Mouse (Mus musculus) liver, embryonic 14.5 days (tissue): ENCODE results near the gene Faim2. TPM values are rescaled to one million over a fixed set of nuclear protein-coding genes. Genes with fewer than 3 reads are reported as not detected.
A peak's percentile ranks its signal among the peaks of the same experiment; 100 is the strongest.

Experiments
- ATAC-seq: fragments of 200-750 bp; cut with Nextera tagmentation; 2 replicates; pipeline ENCODE4 v1.8.0; 2017; ENCODE audit warnings: moderate number of reproducible peaks, mild to moderate bottlenecking, moderate library complexity; ENCODE audit not compliant: insufficient read depth
- DNase-seq, 3 experiments: peaks; one replicate each; pipeline ENCODE4 v3.0.0-alpha.2; 2012 to 2013; ENCODE audit warnings: low read depth in 3 of 3, low spot score in 3 of 3
- H3K27ac ChIP-seq: fragments of 300-500 bp; sonication (generic); 2 replicates; pipeline ENCODE4 v1.5.1; 2014; ENCODE audit warnings: moderate library complexity, mild to moderate bottlenecking, control low read depth, inconsistent platforms
- H3K27me3 ChIP-seq: fragments of 300-500 bp; sonication (generic); 2 replicates; pipeline ENCODE4 v1.6.1; 2014; ENCODE audit warnings: mild to moderate bottlenecking, low read length, moderate library complexity; ENCODE audit not compliant: control insufficient read depth, insufficient read depth
- H3K36me3 ChIP-seq: fragments of 300-500 bp; sonication (generic); replicated peaks from 2 replicates; pipeline ENCODE4 v1.6.1; 2014; ENCODE audit warnings: low read depth; ENCODE audit not compliant: control insufficient read depth, insufficient read depth
- H3K4me1 ChIP-seq, 2 experiments: fragments of 200-500 bp in 1 of 2; fragments of 300-500 bp in 1 of 2; sonication (generic) in 1 of 2; replicated peaks; 2 replicates each; pipeline ENCODE4 v1.6.1; 2012 to 2014; ENCODE audit warnings: antibody characterized with exemption in 1 of 2, inconsistent platforms in 1 of 2, low read length in 1 of 2; ENCODE audit not compliant: control insufficient read depth in 2 of 2, insufficient read depth in 2 of 2
- H3K4me2 ChIP-seq: fragments of 300-500 bp; sonication (generic); 2 replicates; pipeline ENCODE4 v1.6.1; 2014; ENCODE audit warnings: low read depth, mild to moderate bottlenecking, control low read depth, moderate library complexity
- H3K4me3 ChIP-seq, 2 experiments: fragments of 200-500 bp in 1 of 2; fragments of 300-500 bp in 1 of 2; sonication (generic) in 1 of 2; 2 replicates each; pipeline ENCODE4 v1.5.1; 2012 to 2014; ENCODE audit warnings: low read depth in 2 of 2, low read length in 2 of 2, mild to moderate bottlenecking in 2 of 2, control low read depth in 1 of 2, inconsistent platforms in 1 of 2, moderate library complexity in 1 of 2; ENCODE audit not compliant: insufficient read depth in 1 of 2
- H3K9ac ChIP-seq: fragments of 300-500 bp; sonication (generic); replicated peaks from 2 replicates; pipeline ENCODE4 v1.6.1; 2014; ENCODE audit warnings: mild to moderate bottlenecking, control low read depth, moderate library complexity
- H3K9me3 ChIP-seq: fragments of 300-500 bp; sonication (generic); 2 replicates; pipeline ENCODE4 v1.6.1; 2016; ENCODE audit warnings: low read length, mixed read lengths; ENCODE audit not compliant: control insufficient read depth
- CTCF ChIP-seq: IDR thresholded peaks from 2 replicates; pipeline ENCODE4 v1.5.1; 2016; ENCODE audit warnings: antibody characterized with exemption, low read depth, control low read depth
- EP300 ChIP-seq: IDR thresholded peaks from 2 replicates; pipeline ENCODE4 v1.6.1; 2016; ENCODE audit warnings: antibody characterized with exemption, low read depth
- WGBS: fragments of 180-500 bp; shearing (Covaris S2); extraction: QIAGEN DNeasy Blood & Tissue Kit; methylation state at CpG from one replicate; pipeline ENCODE4 v1.1.7; 2014; ENCODE audit not compliant: insufficient replicate concordance; 5-methylcytosine and 5-hydroxymethylcytosine counted together
- polyA plus RNA-seq, 2 experiments: library from polyadenylated mRNA; depleted of rRNA in 1 of 2; stranded (reverse) in 1 of 2; unstranded in 1 of 2; fragments of >200 nt; fragmentation: Nextera tagmentation in 1 of 2; extraction: Ambion mirVana in 1 of 2; gene quantifications; 2 replicates each; pipeline versions ENCODE4 v1.2.1 to v1.2.3; 2012 to 2014

Faim2 gene
- polyA plus RNA-seq, 2 experiments: not detected

DNA sequence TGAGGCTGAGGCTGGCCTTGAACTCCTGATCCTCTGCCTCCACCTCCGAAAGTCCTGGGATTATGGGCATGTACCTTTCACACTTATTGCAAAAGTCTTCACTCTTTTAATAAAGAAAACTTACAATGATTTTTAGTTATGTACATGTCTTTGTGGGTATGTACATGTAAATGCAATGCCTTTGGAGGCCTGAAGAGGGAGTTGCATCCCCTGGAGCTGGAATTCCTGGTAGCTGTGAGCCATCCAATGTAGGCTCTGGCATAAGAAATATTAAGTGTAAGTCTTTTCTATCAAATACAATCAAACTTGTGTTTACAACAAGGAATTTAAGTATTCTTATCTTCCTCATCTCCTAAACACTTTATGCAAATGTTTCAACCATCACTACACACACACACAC is 31.0 kb upstream of the Faim2 start:
- H3K4me3 ChIP-seq: no peak overlapping the region
- peak; percentile 13; the same call in 1 of the 2 replicates for TF ChIP-seq CTCF
- no peak for TF ChIP-seq EP300
- DNase-seq (no peak), ATAC-seq (no peak)
- H3K36me3 ChIP-seq: no peaks in the 10 kb centered on the region
- H3K4me2 ChIP-seq: no peak overlapping the region
- no peak overlapping the region for H3K9ac ChIP-seq
- H3K9me3 ChIP-seq: no peaks in the 10 kb centered on the region
- H3K27me3 ChIP-seq: no peaks in the 10 kb centered on the region
- H3K4me1 ChIP-seq: no peaks in the 10 kb centered on the region
- 47% methylated on average over 1 of the region's 1 CpGs for WGBS
- H3K27ac ChIP-seq: no peak overlapping the region

DNA sequence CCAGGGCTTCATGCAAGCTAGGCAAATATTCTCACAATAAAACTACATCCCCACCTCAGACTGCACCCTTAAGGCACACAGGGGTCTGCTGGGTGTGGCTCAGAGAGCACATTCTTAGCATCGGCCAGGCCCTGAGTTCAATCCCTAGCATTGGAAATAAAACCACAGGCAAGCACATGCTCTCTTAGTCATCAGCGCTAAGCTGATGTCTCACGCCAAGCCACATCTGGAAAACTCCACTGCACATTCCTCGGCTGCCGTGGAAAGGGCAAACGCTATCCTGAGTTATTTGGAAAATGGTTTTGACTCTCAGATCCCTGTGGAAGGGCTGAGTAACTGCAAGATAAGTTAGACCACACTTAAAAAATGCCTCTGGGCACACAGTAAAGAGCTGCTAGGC is 25.8 kb upstream of the Faim2 start:
- DNase-seq: no peak
- no peak overlapping the region for H3K9ac ChIP-seq
- H3K4me3 ChIP-seq: no peak overlapping the region
- H3K4me2 ChIP-seq: no peak overlapping the region
- no peaks in the 10 kb centered on the region for H3K36me3 ChIP-seq
- WGBS: 65% methylated on average over 6 of the region's 6 CpGs
- ATAC-seq: no peak
- H3K9me3 ChIP-seq: no peaks in the 10 kb centered on the region
- no peaks in the 10 kb centered on the region for H3K27me3 ChIP-seq
- H3K4me1 ChIP-seq: no peaks in the 10 kb centered on the region
- TF ChIP-seq EP300 (no peak), CTCF (no peak)
- H3K27ac ChIP-seq: no peak overlapping the region

DNA sequence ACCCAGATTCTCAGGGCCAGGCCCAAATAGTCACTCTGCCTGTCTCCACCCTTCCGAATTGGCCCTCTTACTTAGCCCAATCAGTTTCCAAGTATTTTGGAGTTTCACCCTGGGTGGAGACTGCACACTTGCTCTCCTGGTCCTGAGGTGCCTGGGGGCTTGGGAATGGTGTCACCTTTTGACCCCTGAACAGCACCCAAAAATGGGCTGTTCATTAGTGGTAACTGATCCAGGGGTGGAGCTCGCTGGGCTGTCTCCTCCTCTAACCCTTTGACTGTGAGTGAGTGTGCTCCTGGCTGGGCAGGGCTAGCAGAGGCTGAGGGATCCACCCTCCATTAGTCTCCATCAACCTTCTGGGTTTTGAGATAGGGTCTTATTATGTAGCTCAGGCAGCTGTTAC is 21.9 kb upstream of the Faim2 start:
- no peaks in the 10 kb centered on the region for H3K9me3 ChIP-seq
- no peak overlapping the region for H3K27ac ChIP-seq
- no peak overlapping the region for H3K4me2 ChIP-seq
- no peak for DNase-seq
- no peak overlapping the region for H3K4me3 ChIP-seq
- H3K27me3 ChIP-seq: no peaks in the 10 kb centered on the region
- H3K4me1 ChIP-seq: no peaks in the 10 kb centered on the region
- no peak for TF ChIP-seq CTCF
- no peak for TF ChIP-seq EP300
- H3K36me3 ChIP-seq: no peaks in the 10 kb centered on the region
- no peak for ATAC-seq
- H3K9ac ChIP-seq: no peak overlapping the region
- 39% methylated on average over 2 of the region's 2 CpGs for WGBS

DNA sequence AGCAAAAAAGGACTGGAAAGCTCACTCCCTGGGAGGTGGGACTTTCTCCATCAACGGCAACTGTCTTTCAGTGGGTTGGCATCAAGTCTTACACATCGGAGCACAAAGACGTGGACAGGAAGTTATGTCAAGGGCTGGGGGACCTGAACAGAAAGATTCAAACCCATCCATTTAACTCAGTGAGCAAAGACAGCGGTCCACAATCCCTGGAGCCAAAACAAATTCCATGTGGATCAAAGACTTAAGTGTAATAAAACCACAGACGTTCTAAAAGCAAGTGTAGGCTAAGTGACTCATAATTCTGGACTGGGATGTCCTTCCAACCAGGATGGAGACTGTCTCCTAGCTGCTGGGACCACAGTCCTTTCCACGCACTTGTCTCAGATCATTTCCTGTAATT is 19.8 kb upstream of the Faim2 start:
- H3K36me3 ChIP-seq: no peaks in the 10 kb centered on the region
- no peaks in the 10 kb centered on the region for H3K4me1 ChIP-seq
- no peak for ATAC-seq
- no peak overlapping the region for H3K4me2 ChIP-seq
- no peaks in the 10 kb centered on the region for H3K27me3 ChIP-seq
- no peak overlapping the region for H3K27ac ChIP-seq
- WGBS: 61% methylated on average over 6 of the region's 6 CpGs
- DNase-seq: no peak
- no peak overlapping the region for H3K9ac ChIP-seq
- H3K4me3 ChIP-seq: no peak overlapping the region
- H3K9me3 ChIP-seq: no peaks in the 10 kb centered on the region
- TF ChIP-seq CTCF (no peak), EP300 (no peak)

DNA sequence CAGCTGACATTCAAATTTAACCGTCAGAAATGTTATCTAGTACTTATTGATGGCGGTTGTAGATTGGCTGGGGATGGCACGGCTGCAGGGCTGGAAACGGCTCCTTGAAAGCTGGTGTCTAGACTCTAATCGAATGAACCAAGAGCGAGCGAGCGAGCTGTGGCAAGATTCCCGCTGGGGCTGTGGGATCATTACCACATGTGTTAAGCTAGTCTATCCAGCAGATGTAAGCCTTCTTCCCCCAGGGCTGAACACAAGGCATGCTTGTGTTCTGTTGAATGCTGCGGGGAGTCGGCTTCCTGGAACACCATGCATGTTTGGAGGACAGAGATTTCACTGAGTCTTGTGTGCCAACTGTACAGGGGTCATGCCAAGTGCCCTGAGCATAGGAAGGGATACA is 18.6 kb upstream of the Faim2 start:
- ATAC-seq (no peak), DNase-seq (no peak)
- Histone ChIP-seq H3K9me3 (no peaks in the 10 kb centered on the region), H3K36me3 (no peaks in the 10 kb centered on the region), H3K27ac (no peak overlapping the region), H3K27me3 (no peaks in the 10 kb centered on the region), H3K9ac (no peak overlapping the region), H3K4me3 (no peak overlapping the region), H3K4me2 (no peak overlapping the region), H3K4me1 (no peaks in the 10 kb centered on the region)
- 69% methylated on average over 11 of the region's 11 CpGs for WGBS
- TF ChIP-seq CTCF (no peak), EP300 (no peak)

DNA sequence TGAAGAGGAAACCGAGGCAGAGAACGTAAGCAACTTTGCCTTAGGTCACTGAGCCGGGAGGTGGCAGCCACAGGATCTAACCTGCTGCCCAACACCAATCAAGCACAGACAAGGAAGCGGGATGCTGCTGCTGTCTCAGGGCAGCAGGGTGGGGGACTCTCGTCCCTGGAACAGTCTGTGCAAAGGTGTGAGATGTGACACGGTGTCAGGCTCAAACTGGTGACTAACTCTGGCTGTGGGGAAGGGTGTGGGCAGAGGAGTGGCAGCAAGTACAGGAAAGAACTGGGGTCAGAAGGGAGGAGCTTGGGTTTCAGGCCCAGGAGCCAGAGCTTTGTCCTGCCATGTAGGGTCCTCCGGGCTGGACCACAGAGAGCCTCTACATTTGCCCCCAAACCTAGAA is 16.1 kb upstream of the Faim2 start:
- Histone ChIP-seq H3K9ac (no peak overlapping the region), H3K36me3 (no peaks in the 10 kb centered on the region), H3K4me3 (no peak overlapping the region), H3K27ac (no peak overlapping the region), H3K4me1 (no peaks in the 10 kb centered on the region), H3K4me2 (no peak overlapping the region), H3K27me3 (no peaks in the 10 kb centered on the region), H3K9me3 (no peaks in the 10 kb centered on the region)
- ATAC-seq: no peak
- TF ChIP-seq CTCF (no peak), EP300 (no peak)
- WGBS: 31% methylated on average over 7 of the region's 7 CpGs
- DNase-seq: no peak
